In genomic region chr10:121476968-121477337, GRCm38 (mm10) we compare ENCODE assay signal across 8 mouse cellular contexts. TPM values are rescaled to one million over a fixed set of nuclear protein-coding genes. Genes with fewer than 3 reads are reported as not detected.
A peak's percentile ranks its signal among the peaks of the same experiment; 100 is the strongest.
DNase-seq lines count a peak whose midpoint lies in the region; ATAC-seq and TF ChIP-seq lines count a peak whose summit lies in the region.

No protein-coding gene starts in this region.

- H3K4me3 ChIP-seq in heart, embryonic 13.5 days = peak overlapping the region; percentile 70
- peak overlapping the region; percentile 78 for H3K4me3 ChIP-seq in ES-Bruce4 (ENCODE audit: low read depth, low read length)
- H3K4me3 ChIP-seq in forebrain, postnatal 0 days (ENCODE audit: low read depth, low read length) = peak overlapping the region; percentile 63; the same call in 1 of the 2 replicates
- H3K4me3 ChIP-seq in macrophage (ENCODE audit: inconsistent target) = peak overlapping the region; percentile 40

- peaks cover 39% of the 10 kb centered on the region for H3K79me2 ChIP-seq in macrophage (ENCODE audit: inconsistent target)

- ATAC-seq in heart, embryonic 13.5 days (ENCODE audit: extremely low read depth, insufficient number of reproducible peaks, low FRiP score, low TSS enrichment) = no peak
- ATAC-seq in forebrain, postnatal 0 days = no peak; the same call in 1 of the 2 replicates
- ATAC-seq in granulocyte monocyte progenitor cell, adult 5-6 weeks (replicated peaks; ENCODE audit: poor library complexity, severe bottlenecking) = no peak

- no peaks in the 10 kb centered on the region for H3K9me3 ChIP-seq in heart, embryonic 13.5 days
- H3K9me3 ChIP-seq in ES-Bruce4 (replicated peaks; ENCODE audit: control insufficient read depth, insufficient read depth, low read length, poor library complexity, severe bottlenecking) = no peaks in the 10 kb centered on the region
- no peaks in the 10 kb centered on the region for H3K9me3 ChIP-seq in forebrain, postnatal 0 days (ENCODE audit: low read length)

- H3K4me2 ChIP-seq in heart, embryonic 13.5 days = peak overlapping the region; percentile 71
- peak overlapping the region; percentile 97; the same call in 1 of the 2 replicates for H3K4me2 ChIP-seq in forebrain, postnatal 0 days (ENCODE audit: low read depth)

- peak overlapping the region; percentile 78 for H3K9ac ChIP-seq in heart, embryonic 13.5 days
- H3K9ac ChIP-seq in ES-Bruce4 (ENCODE audit: low read depth, poor library complexity, severe bottlenecking) = peak overlapping the region; percentile 42
- H3K9ac ChIP-seq in forebrain, postnatal 0 days = no peak overlapping the region

- no peak for TF ChIP-seq EP300 in ES-Bruce4 (IDR thresholded peaks at IDR 0.05; ENCODE audit: insufficient read depth, low read depth, low read length)

- H3K36me3 ChIP-seq in heart, embryonic 13.5 days = no peaks in the 10 kb centered on the region
- H3K36me3 ChIP-seq in ES-Bruce4 (ENCODE audit: control insufficient read depth, insufficient read depth, low read length, poor library complexity, severe bottlenecking) = no peaks in the 10 kb centered on the region
- no peaks in the 10 kb centered on the region for H3K36me3 ChIP-seq in forebrain, postnatal 0 days (ENCODE audit: insufficient read depth)
- H3K36me3 ChIP-seq in macrophage (ENCODE audit: inconsistent target) = no peaks in the 10 kb centered on the region

- H3K4me1 ChIP-seq in heart, embryonic 13.5 days = peaks cover 41% of the 10 kb centered on the region
- H3K4me1 ChIP-seq in ES-Bruce4 (ENCODE audit: control insufficient read depth, insufficient read depth, low read length) = peaks cover 3% of the 10 kb centered on the region
- H3K4me1 ChIP-seq in forebrain, postnatal 0 days (ENCODE audit: insufficient read depth) = no peaks in the 10 kb centered on the region

- H3K27me3 ChIP-seq in heart, embryonic 13.5 days (replicated peaks) = no peaks in the 10 kb centered on the region
- no peaks in the 10 kb centered on the region for H3K27me3 ChIP-seq in ES-Bruce4 (ENCODE audit: control insufficient read depth, insufficient read depth, low read length, poor library complexity, severe bottlenecking)
- no peaks in the 10 kb centered on the region; the same call in 1 of the 2 replicates for H3K27me3 ChIP-seq in forebrain, postnatal 0 days (ENCODE audit: insufficient read depth, low read length)

- no peak for TF ChIP-seq POLR2A in ES-Bruce4 (IDR thresholded peaks at IDR 0.05; ENCODE audit: insufficient read depth, low read length)

- H3K27ac ChIP-seq in heart, embryonic 13.5 days (replicated peaks) = peak overlapping the region; percentile 91
- H3K27ac ChIP-seq in ES-Bruce4 (ENCODE audit: insufficient read depth, low read length) (peak overlapping the region; percentile 59), macrophage (peak overlapping the region; percentile 79)
- 0 out of 2 replicates have a peak overlapping the region, but pooled peaks have one; percentile 2 for H3K27ac ChIP-seq in forebrain, postnatal 0 days (ENCODE audit: low read depth, low read length)

- WGBS in heart, embryonic 13.5 days = 15% methylated on average over 8 of the region's 8 CpGs
- WGBS in forebrain, postnatal 0 days = 18% methylated on average over 8 of the region's 8 CpGs
- WGBS in macrophage (ENCODE audit: missing documents) = 2% methylated on average over 8 of the region's 8 CpGs

- no peak for TF ChIP-seq CTCF in ES-Bruce4 (IDR thresholded peaks at IDR 0.05; ENCODE audit: low read depth, low read length)
- no peak for TF ChIP-seq CTCF in forebrain, postnatal 0 days (IDR thresholded peaks at IDR 0.05; ENCODE audit: low read depth)

- no peak for DNase-seq in heart, adult 18-20 months
- no peak for DNase-seq in forebrain, postnatal 0 days
- DNase-seq in urinary bladder, postnatal 25 days (ENCODE audit: low spot score) = no peak
- DNase-seq in yolk sac, embryonic 10.5 days (ENCODE audit: low spot score) = no peak

RNA-seq across cellular contexts. Expression of gene Rassf3, which starts 0.8 kb away (rescaled TPM):
- polyA plus RNA-seq in heart, embryonic 13.5 days (2015; fragmentation: Nextera tagmentation; extraction: Ambion mirVana) = 15.2 and 19.2 TPM in 2 replicates
- total RNA-seq in heart, adult 18-20 months (2021) = 100 to 1,000 TPM; 131 to 138 TPM
- 41.7 and 46.6 TPM in 2 replicates for polyA plus RNA-seq in ES-Bruce4 (2011; ENCODE audit: insufficient read depth, insufficient read length, low read depth, missing spikeins)
- total RNA-seq in forebrain, postnatal 0 days (2014; rRNA removed) = 5.0 and 5.9 TPM in 2 replicates
- polyA plus RNA-seq in forebrain, postnatal 0 days (2015; fragmentation: Nextera tagmentation; extraction: Ambion mirVana) = 3.2 and 3.5 TPM in 2 replicates
- total RNA-seq in macrophage (2018; cell fraction: chromatin; rRNA removed) = 100 to 1,000 TPM in 1 of 26 experiments, 10 to 100 TPM in 19, 1 to 10 TPM in 6; 4.9 to 154 (median 18.5) TPM
- 10 to 100 TPM; 19.5 to 87.4 (median 38.1) TPM for total RNA-seq in macrophage (2018; cell fraction: cytosol; rRNA removed)
- 100 to 1,000 TPM in 2 of 26 experiments, 10 to 100 TPM in 24; 14.4 to 130 (median 28.3) TPM for total RNA-seq in macrophage (2018; cell fraction: nucleus; rRNA removed)
- 38.9 to 52.7 TPM (median 40.3 TPM) in 3 replicates for polyA plus RNA-seq in macrophage (2018)
- 22.4 and 30.6 TPM in 2 replicates for total RNA-seq in granulocyte monocyte progenitor cell, adult 5-6 weeks (2014; fragmentation: Nextera tagmentation)
- total RNA-seq in granulocyte monocyte progenitor cell, adult 5-6 weeks (2017) = 21.0 and 22.5 TPM in 2 replicates

Comparison
In these comparisons a context has a peak if more than half of its experiments do, and no peak if none do; other contexts are left out.
1. H3K27ac ChIP-seq: peak in every context shown above with its lines; median percentile 91 in heart, embryonic 13.5 days; 79 in macrophage; 59 in ES-Bruce4; 2 in forebrain, postnatal 0 days.